Comparison of ENCODE assay signal across 8 mouse cellular contexts in the genomic region with DNA sequence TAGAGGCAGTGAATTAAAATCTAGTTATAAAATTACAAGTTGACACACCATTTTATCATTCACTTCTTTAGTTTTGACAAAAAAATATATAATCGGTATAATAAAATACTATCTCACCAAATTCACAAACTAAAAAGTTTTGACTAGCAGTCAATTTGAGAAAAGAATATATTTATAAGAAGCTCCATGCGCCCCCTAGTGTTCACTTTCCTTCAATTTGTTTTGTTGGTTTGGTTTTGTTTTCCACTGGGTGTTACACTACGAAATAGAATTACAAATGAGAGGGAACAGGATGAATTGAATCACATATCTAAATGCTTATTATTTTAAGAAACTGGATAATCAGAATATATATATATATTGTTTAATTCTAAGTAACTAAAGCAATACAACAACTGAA.
DNase-seq lines count a peak whose midpoint lies in the region; ATAC-seq and TF ChIP-seq lines count a peak whose summit lies in the region.
"Had no signal": no experiment of that assay in that cellular context is flagged by ENCODE, and none has a peak within 500 bp of the region (broad histone marks: within the 10 kb centered on the region; RNA-seq: fewer than 3 reads in every experiment).

No protein-coding gene starts in this region.

- no peaks in the 10 kb centered on the region for H3K4me1 ChIP-seq in E14TG2a.4 (replicated peaks; ENCODE audit: low read depth, low read length)
- no peaks in the 10 kb centered on the region for H3K4me1 ChIP-seq in lung, postnatal 0 days (ENCODE audit: insufficient read depth, low read depth, low read length)
- H3K4me1 ChIP-seq: liver, embryonic 13.5 days had no signal

- no peak overlapping the region for H3K4me2 ChIP-seq in lung, postnatal 0 days (replicated peaks; ENCODE audit: low read depth, low read length)
- H3K4me2 ChIP-seq: liver, embryonic 13.5 days had no signal

- 24% methylated on average over 3 of the region's 3 CpGs for WGBS in lung, postnatal 0 days

- H3K36me3 ChIP-seq in E14TG2a.4 (ENCODE audit: insufficient read depth, low read length) = no peaks in the 10 kb centered on the region
- H3K36me3 ChIP-seq in lung, postnatal 0 days (ENCODE audit: insufficient read depth, low read length) = no peaks in the 10 kb centered on the region
- H3K36me3 ChIP-seq: liver, embryonic 13.5 days had no signal

- no peak overlapping the region for H3K9ac ChIP-seq in lung, postnatal 0 days (replicated peaks; ENCODE audit: low read depth)
- H3K9ac ChIP-seq: liver, embryonic 13.5 days had no signal

- no peaks in the 10 kb centered on the region for H3K27me3 ChIP-seq in E14TG2a.4 (ENCODE audit: insufficient read depth, low read length)
- H3K27me3 ChIP-seq in lung, postnatal 0 days (replicated peaks; ENCODE audit: insufficient read depth, low read length) = no peaks in the 10 kb centered on the region
- H3K27me3 ChIP-seq: liver, embryonic 13.5 days had no signal

- no peak overlapping the region for H3K4me3 ChIP-seq in E14TG2a.4 (replicated peaks; ENCODE audit: low read length)
- no peak overlapping the region for H3K4me3 ChIP-seq in lung, postnatal 0 days (ENCODE audit: low read depth, low read length)
- H3K4me3 ChIP-seq: liver, embryonic 13.5 days had no signal

- peak; percentile 57 for DNase-seq in kidney, adult 9 months
- DNase-seq in kidney, adult 18-20 months = no peak
- peak; percentile 64 for DNase-seq in 416B (ENCODE audit: low read depth)
- peak; percentile 70 to 77 for DNase-seq in cerebellum, postnatal 14 days
- peak; percentile 46 for DNase-seq in lung, postnatal 0 days (ENCODE audit: low spot score)
- DNase-seq: liver, embryonic 13.5 days had no signal

- no peak for TF ChIP-seq EP300 in lung, postnatal 0 days (IDR thresholded peaks at IDR 0.05)

- no peak overlapping the region for H3K27ac ChIP-seq in lung, postnatal 0 days (ENCODE audit: low read length)
- H3K27ac ChIP-seq: liver, embryonic 13.5 days had no signal

- H3K9me3 ChIP-seq in E14TG2a.4 (ENCODE audit: low read length) = no peaks in the 10 kb centered on the region
- no peaks in the 10 kb centered on the region for H3K9me3 ChIP-seq in lung, postnatal 0 days (ENCODE audit: low read length)
- H3K9me3 ChIP-seq: liver, embryonic 13.5 days had no signal

- TF ChIP-seq CTCF in E14TG2a.4 (conservative IDR thresholded peaks at IDR 0.05; ENCODE audit: low read length) = peak; percentile 49
- TF ChIP-seq CTCF in lung, postnatal 0 days (IDR thresholded peaks at IDR 0.05) = peak; percentile 56

- ATAC-seq in lung, postnatal 0 days = no peak
- no peak for ATAC-seq in inflammation-experienced regulatory T-cells, adult 6 months
